Mouse (Mus musculus) hematopoietic stem cell, adult 5-6 weeks (primary cell): ENCODE data around the gene Lmln. TPM values are rescaled to one million over a fixed set of nuclear protein-coding genes. Genes with fewer than 3 reads are reported as not detected.

Experiments
- ATAC-seq, 2 experiments: fragments of 125-278 bp in 1 of 2; replicated peaks in 1 of 2; 2 replicates each; pipeline ENCODE4 v1.8.0; 2016 to 2017; ENCODE audit warnings: inconsistent platforms in 2 of 2, mild to moderate bottlenecking in 2 of 2, moderate number of reproducible peaks in 2 of 2, low read depth in 1 of 2, moderate TSS enrichment in 1 of 2; ENCODE audit not compliant: low FRiP score in 2 of 2, poor library complexity in 2 of 2, severe bottlenecking in 2 of 2, insufficient read depth in 1 of 2, low TSS enrichment in 1 of 2
- total RNA-seq: library from RNA; stranded (forward); fragments of 172-1452, 232-1000 nt; gene quantifications from 2 replicates; pipeline ENCODE4 v1.2.3, GENCODE M21; 2017

Gene Lmln
- total RNA-seq, result 1.5 and 7.9 TPM in 2 replicates

DNA sequence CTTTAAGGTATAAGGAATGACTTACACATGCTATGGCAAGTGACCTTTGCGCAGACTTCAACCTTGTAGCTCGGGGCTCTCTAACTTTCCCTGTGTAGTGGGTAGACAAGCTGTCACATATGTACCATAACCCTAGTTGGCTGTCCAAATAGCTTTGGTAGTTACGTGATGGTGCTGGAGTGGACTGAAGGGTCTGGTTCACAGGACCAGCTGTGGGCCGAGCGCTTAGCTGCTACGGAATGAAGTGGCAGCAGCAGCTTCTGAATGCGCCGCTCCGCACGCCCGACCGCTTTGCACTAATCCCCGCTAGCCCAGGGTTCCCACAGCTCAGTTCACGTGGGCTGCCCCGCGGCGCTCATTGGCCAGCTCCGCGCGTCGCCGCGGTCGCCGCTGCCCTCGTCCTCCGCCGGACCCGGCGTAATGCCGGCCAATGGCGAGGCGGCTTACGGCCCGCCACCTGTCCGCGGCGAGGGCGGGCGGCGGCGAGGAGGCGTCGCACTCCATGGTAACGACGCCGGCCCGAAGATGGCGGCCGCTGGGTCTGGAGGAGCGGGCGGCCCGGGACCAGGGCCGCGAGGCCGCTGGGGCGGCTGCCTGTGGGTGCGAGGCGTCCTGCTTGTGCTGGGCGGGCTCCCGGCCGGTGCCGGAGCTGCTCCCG lies at the start of gene Lmln:
Lmln (plus strand) TSS at position 498 of the 658 bp plus-strand sequence.
- ATAC-seq, result peak; percentile 83 to 93

DNA sequence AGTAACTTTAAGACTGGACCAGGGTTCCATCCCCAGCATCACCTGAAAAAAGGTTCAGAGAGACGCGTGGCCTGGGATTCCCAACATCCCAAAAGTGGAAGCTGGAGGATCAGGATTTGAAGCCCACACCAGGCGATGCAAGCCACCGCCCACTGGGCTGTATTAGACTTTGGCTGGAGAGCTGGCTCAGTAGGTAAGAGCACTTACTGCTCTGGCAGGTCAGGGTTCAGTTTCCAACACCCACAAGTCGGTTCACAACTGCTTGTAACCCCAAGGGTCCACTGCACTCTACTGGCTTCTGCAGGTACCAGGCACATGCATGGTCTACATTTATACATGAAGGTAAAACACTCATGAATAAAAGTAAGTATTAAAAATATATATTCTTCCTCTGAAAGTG lies 48.5 kb upstream of the Lmln start:
- no peak for ATAC-seq

DNA sequence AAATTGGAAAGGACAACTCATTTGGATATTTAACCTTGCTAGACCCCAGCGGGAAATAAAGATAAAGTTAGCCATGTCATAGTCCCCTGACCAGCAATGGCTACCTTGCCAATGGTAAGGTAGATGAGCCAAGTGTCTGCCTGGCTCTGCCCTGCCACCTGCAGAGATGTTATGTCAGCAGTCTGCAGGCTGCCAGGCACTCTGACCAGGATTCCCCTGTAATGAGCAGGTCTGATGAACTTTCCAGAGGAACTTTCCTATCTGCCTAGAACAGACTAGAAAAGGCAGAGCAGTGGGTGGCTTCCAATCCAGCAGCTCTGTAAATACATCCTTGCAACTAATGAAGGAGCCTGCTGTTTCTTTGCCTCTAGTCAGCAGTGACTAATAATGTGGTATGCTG lies 47.4 kb upstream of the Lmln start:
- no peak for ATAC-seq

GRCm38 (mm10) chr16:33015396-33015907 lies 46.9 kb upstream of the Lmln start:
- ATAC-seq, result no peak

DNA sequence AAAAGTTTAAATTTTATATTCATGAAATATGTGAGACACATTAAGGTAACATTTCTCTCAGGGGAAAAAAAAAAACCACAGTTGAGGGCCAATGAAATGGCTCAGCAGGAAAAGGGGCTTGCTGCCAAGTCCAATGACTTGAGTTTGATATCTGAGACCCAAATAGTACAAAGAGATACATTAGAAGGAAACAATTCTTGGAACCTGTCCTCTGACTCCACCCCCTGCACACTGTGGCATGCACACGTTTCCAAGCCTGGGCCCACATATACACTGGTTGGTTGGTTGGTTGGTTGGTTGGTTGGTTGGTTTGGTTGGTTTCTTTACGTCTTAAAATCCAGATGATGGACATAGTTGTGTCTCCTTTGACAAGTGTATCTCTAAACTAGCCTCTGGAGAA lies 46.3 kb upstream of the Lmln start:
- no peak for ATAC-seq

GRCm38 (mm10) chr16:33017677-33018349 lies 44.5 kb upstream of the Lmln start:
- no peak for ATAC-seq

GRCm38 (mm10) chr16:33019117-33019770 lies 43.1 kb upstream of the Lmln start:
- no peak for ATAC-seq

DNA sequence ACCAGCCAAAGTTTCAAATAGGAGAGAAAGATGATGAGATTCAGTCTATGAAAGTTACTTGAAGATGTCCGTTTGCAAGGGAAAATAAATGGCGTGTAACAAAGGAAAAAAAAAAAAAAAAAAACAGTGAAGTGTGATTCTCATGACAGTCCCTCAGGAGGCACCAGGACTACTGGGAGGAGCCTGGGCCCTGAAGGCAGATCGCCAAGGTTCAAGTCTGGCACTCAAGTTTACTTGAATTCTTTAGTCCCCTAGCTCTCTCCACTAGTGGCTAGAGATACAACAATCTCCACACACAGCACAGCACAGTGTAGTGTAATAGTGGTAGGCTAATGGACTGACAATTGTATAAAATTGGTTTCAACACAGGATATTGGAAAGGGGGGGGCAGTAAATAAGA lies 40.9 kb upstream of the Lmln start:
- no peak for ATAC-seq

DNA sequence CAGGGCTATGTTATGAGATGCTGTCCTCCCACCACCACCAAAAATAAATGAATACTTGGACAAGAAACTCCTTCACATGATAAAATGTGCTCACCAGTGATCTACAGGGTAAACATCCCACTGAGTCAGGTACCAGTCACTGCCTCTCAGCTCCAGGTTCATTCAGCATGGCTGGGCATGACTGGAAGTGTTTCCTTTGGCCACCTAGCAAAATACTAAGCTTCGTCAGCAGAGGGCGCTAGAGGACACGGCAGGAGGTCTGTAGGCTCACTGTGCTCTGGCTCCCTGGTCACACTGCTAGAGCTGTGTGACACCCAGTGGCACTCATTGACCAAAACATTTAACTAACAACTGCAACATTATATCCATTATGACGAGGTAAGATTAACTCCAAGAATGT lies 38.6 kb upstream of the Lmln start:
- ATAC-seq, result peak; percentile 81 to 87

DNA sequence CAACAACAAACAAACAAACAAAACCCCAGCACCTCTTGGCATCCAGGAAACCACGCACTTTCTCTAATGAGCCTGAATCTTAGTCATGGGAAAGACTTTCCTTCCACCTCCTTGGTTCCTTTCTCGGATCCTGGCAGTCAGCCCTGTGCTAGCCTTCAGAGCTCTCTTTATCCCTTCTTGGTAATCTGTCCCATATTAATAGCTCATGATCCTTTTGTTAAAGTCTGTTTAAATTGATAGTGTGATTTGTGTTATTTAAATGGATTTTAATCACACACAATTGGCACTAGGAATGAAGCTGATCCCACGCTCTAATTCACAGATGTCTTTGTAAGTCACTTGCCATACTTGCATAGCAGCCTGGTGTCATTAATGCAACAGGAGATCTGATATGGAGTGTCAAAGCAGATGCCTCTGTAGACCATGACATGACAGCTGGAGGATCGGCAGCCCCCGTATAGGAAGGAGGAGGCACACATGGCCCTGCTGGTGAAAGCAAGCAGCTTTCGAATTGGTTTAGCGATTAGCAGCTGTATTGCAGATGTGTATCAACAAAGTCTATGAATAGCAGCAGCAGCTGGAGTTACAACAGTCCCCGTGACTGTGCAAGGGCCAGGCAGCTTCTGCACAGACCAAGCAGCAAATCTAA lies 37.7 kb upstream of the Lmln start:
- no peak for ATAC-seq

DNA sequence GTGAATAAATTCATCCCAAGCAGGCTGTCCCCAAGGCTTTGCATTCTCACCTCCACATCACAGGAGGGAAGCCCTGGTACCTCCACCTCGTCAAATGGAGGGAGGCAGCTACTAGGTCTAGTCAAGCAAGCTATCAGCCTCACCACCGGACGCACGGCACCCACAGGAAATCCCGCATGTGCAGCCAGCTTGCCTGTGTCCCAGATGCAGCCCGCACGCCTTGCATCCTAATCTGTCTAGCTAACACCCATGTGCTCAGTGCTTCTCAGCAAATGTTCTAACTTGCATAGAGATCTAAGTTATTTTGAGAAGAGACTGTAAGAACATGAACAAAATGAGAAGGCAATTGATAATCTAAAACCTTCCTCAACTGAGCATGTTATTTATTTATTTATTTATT lies 36.0 kb upstream of the Lmln start:
- no peak for ATAC-seq

- no peak for ATAC-seq
Observed at GRCm38 (mm10) chr16:33036006-33036405, 26.3 kb upstream of the Lmln start.

GRCm38 (mm10) chr16:33042682-33043081 lies 19.6 kb upstream of the Lmln start:
- no peak for ATAC-seq

GRCm38 (mm10) chr16:33043268-33043667 lies 19.1 kb upstream of the Lmln start:
- peak in 1 of 2 experiments; percentile 48; a peak in 2 of 4 replicates for ATAC-seq

- no peak for ATAC-seq
Observed at GRCm38 (mm10) chr16:33048004-33048403, 14.3 kb upstream of the Lmln start.

- ATAC-seq, result no peak
Observed at GRCm38 (mm10) chr16:33048686-33049085, 13.6 kb upstream of the Lmln start.

GRCm38 (mm10) chr16:33049809-33050208 lies 12.5 kb upstream of the Lmln start:
- ATAC-seq, result no peak

DNA sequence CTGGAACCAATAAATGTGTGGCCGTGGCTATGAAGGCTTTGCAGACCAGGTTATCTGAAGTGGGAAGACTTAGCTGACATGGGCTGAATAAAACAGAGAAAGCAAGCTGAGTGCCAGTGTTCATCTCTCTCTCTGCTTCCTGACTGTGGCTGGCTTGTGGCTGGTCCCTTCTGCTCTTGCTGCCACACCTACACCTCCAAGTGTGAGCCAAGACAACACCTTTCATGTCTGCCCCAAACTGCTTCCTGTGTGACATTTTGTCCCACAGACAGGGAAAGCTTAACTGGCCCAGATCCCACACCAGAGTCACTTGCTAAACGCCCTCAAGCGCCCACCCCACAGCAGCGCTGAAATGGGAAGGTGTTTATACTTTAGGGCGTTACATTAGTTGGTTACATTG lies 9.2 kb upstream of the Lmln start:
- ATAC-seq, result no peak
